In the genomic region with DNA sequence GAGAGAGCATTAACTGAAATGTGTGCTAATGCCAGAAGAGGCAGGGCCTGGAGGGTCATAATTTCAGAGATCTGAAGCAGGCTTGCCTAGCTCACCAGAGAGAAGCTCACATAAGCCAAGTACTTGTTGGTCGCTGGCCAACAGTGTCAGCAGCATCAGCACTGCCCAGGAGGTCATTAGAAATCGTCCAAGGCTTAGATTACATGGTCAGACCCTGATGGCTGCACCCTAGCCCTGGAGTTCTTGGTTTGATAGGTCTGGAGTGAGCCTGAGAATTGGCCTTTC, we compare ENCODE assay signal across 17 mouse cellular contexts. TPM values are rescaled to one million over a fixed set of nuclear protein-coding genes. Genes with fewer than 3 reads are reported as not detected.
DNase-seq lines count a peak whose midpoint lies in the region; ATAC-seq and TF ChIP-seq lines count a peak whose summit lies in the region.
"Had no signal": no experiment of that assay in that cellular context is flagged by ENCODE, and none has a peak within 500 bp of the region (broad histone marks: within the 10 kb centered on the region; RNA-seq: fewer than 3 reads in every experiment).

No protein-coding gene starts in this region.

- H3K27ac ChIP-seq in lung, embryonic 14.5 days (ENCODE audit: low read depth): no peak overlapping the region
- H3K27ac ChIP-seq: forebrain, embryonic 15.5 days; heart, embryonic 15.5 days; hindbrain, postnatal 0 days; limb, embryonic 15.5 days had no signal

- no peak overlapping the region for H3K4me2 ChIP-seq in lung, embryonic 14.5 days
- H3K4me2 ChIP-seq: forebrain, embryonic 15.5 days; heart, embryonic 15.5 days; limb, embryonic 15.5 days had no signal

- DNase-seq in adrenal gland, adult (ENCODE audit: inconsistent age in 2 of 2, low spot score in 1 of 2): peak; percentile 26 to 71
- no peak for DNase-seq in adrenal gland, adult 18-20 months (ENCODE audit: low spot score in 2 of 2)
- peak; percentile 77 for DNase-seq in lung, embryonic 14.5 days
- no peak for DNase-seq in lung, postnatal 25 days (ENCODE audit: low spot score)
- DNase-seq in adrenal gland, postnatal 25 days: peak; percentile 36
- DNase-seq in lung, postnatal 10 days: peak; percentile 62
- DNase-seq in thymus, adult 18-20 months: no peak
- DNase-seq in thymus, postnatal 36 days: no peak
- DNase-seq: right cerebral cortex, postnatal 4 days had no signal

- peak; percentile 68; the same call in 1 of the 2 replicates for ATAC-seq in lung, embryonic 14.5 days (ENCODE audit: insufficient read depth)
- ATAC-seq: forebrain, embryonic 15.5 days; hindbrain, postnatal 0 days had no signal

- H3K27me3 ChIP-seq in lung, embryonic 14.5 days (ENCODE audit: insufficient read depth, low read length): no peaks in the 10 kb centered on the region
- H3K27me3 ChIP-seq: forebrain, embryonic 15.5 days; heart, embryonic 15.5 days; limb, embryonic 15.5 days had no signal

- 30% methylated on average over 2 of the region's 2 CpGs for WGBS in lung, embryonic 14.5 days

- no peaks in the 10 kb centered on the region for H3K9me3 ChIP-seq in lung, embryonic 14.5 days (ENCODE audit: low read depth, low read length)
- H3K9me3 ChIP-seq: forebrain, embryonic 15.5 days; heart, embryonic 15.5 days; limb, embryonic 15.5 days; megakaryocyte, embryonic 14.5 days had no signal

- no peak overlapping the region for H3K4me3 ChIP-seq in lung, embryonic 14.5 days (ENCODE audit: low read depth, low read length)
- H3K4me3 ChIP-seq: forebrain, embryonic 15.5 days; heart, embryonic 15.5 days; limb, embryonic 15.5 days; megakaryocyte, embryonic 14.5 days had no signal

- no peak overlapping the region for H3K9ac ChIP-seq in lung, embryonic 14.5 days
- H3K9ac ChIP-seq: forebrain, embryonic 15.5 days; heart, embryonic 15.5 days; limb, embryonic 15.5 days had no signal

- TF ChIP-seq CTCF in lung, embryonic 14.5 days (IDR thresholded peaks at IDR 0.05; ENCODE audit: low read depth): no peak

- no peaks in the 10 kb centered on the region for H3K4me1 ChIP-seq in lung, embryonic 14.5 days (ENCODE audit: insufficient read depth)
- H3K4me1 ChIP-seq: forebrain, embryonic 15.5 days; limb, embryonic 15.5 days; megakaryocyte, embryonic 14.5 days had no signal

- H3K36me3 ChIP-seq in lung, embryonic 14.5 days (ENCODE audit: insufficient read depth): no peaks in the 10 kb centered on the region
- H3K36me3 ChIP-seq: forebrain, embryonic 15.5 days; heart, embryonic 15.5 days; limb, embryonic 15.5 days had no signal

RNA-seq across cellular contexts. Expression of a gene that starts 11.1 kb away (rescaled TPM):
- not detected for total RNA-seq in adrenal gland, adult 18-20 months (2021)
- polyA plus RNA-seq in lung, embryonic 14.5 days (2014; fragmentation: Nextera tagmentation; extraction: Ambion mirVana): not detected in 2 replicates
- total RNA-seq in adrenal gland, postnatal 25 days (2021): not detected in 2 replicates
- total RNA-seq: common myeloid progenitor, adult 5-6 weeks; gastrocnemius, postnatal 4 days; hindbrain, postnatal 0 days had no signal
- polyA plus RNA-seq: forebrain, embryonic 15.5 days; heart, embryonic 15.5 days; hindbrain, postnatal 0 days; limb, embryonic 15.5 days; stomach, embryonic 16.5 days had no signal

RNA-seq across cellular contexts. Expression of a gene that starts 39.2 kb away (rescaled TPM):
- total RNA-seq in adrenal gland, adult 18-20 months (2021): not detected
- polyA plus RNA-seq in lung, embryonic 14.5 days (2014; fragmentation: Nextera tagmentation; extraction: Ambion mirVana): not detected in 2 replicates
- total RNA-seq in adrenal gland, postnatal 25 days (2021): not detected in 2 replicates
- total RNA-seq: common myeloid progenitor, adult 5-6 weeks; gastrocnemius, postnatal 4 days; hindbrain, postnatal 0 days had no signal
- polyA plus RNA-seq: forebrain, embryonic 15.5 days; heart, embryonic 15.5 days; hindbrain, postnatal 0 days; limb, embryonic 15.5 days; stomach, embryonic 16.5 days had no signal

RNA-seq across cellular contexts. Expression of a gene that starts 51.1 kb away (rescaled TPM):
- total RNA-seq in adrenal gland, adult 18-20 months (2021): not detected
- not detected in 2 replicates for polyA plus RNA-seq in lung, embryonic 14.5 days (2014; fragmentation: Nextera tagmentation; extraction: Ambion mirVana)
- total RNA-seq in adrenal gland, postnatal 25 days (2021): not detected in 2 replicates
- total RNA-seq: common myeloid progenitor, adult 5-6 weeks; gastrocnemius, postnatal 4 days; hindbrain, postnatal 0 days had no signal
- polyA plus RNA-seq: forebrain, embryonic 15.5 days; heart, embryonic 15.5 days; hindbrain, postnatal 0 days; limb, embryonic 15.5 days; stomach, embryonic 16.5 days had no signal

Comparison
In these comparisons a context has a peak if more than half of its experiments do, and no peak if none do; other contexts are left out.
1. DNase-seq: peak in adrenal gland, adult (2 of 2), lung, embryonic 14.5 days (single experiment), adrenal gland, postnatal 25 days (single experiment) and lung, postnatal 10 days (single experiment); none in adrenal gland, adult 18-20 months (0 of 2), lung, postnatal 25 days (single experiment), thymus, adult 18-20 months (0 of 2) and thymus, postnatal 36 days (0 of 2).